Mouse (Mus musculus): ENCODE data around the gene Rtl9.

- TF ChIP-seq CTCF (IDR thresholded peaks at IDR 0.05; ENCODE audit: extremely low read depth, insufficient read depth, insufficient read length, insufficient replicate concordance) (no peak), POLR2A (IDR thresholded peaks at IDR 0.05; ENCODE audit: low read depth, low read length) (no peak)
Observed at GRCm38 (mm10) chrX:143103146-143103545, 3.8 kb downstream of the Rtl9 start.
